Mouse (Mus musculus) MEL (cell line): ENCODE data around the gene Tspan17. TPM values are rescaled to one million over a fixed set of nuclear protein-coding genes. Genes with fewer than 3 reads are reported as not detected.

Experiments used
- DNase-seq: peaks from one replicate; pipeline ENCODE4 v3.0.0; 2011; ENCODE audit warnings: low read depth, low spot score
- H3K27ac ChIP-seq: 2 replicates; pipeline ENCODE4 v1.5.1; 2012; ENCODE audit warnings: low read depth, mild to moderate bottlenecking, control low read depth, low read length, moderate library complexity; ENCODE audit not compliant: control insufficient read depth
- H3K27me3 ChIP-seq, 2 experiments: fragments of 150-350 bp in 1 of 2; sonication (generic) in 1 of 2; 2 replicates each; pipeline ENCODE4 v1.6.1; 2012; ENCODE audit warnings: low read length in 2 of 2, mild to moderate bottlenecking in 2 of 2, improper control_type of control experiment in 1 of 2, moderate library complexity in 1 of 2; ENCODE audit not compliant: insufficient read depth in 2 of 2, control insufficient read depth in 1 of 2
- H3K36me3 ChIP-seq, 2 experiments: 2 replicates each; pipeline ENCODE4 v1.6.1; 2012 to 2014; ENCODE audit warnings: low read length in 2 of 2, improper control_type of control experiment in 1 of 2, inconsistent platforms in 1 of 2, mild to moderate bottlenecking in 1 of 2; ENCODE audit not compliant: insufficient read depth in 2 of 2, control insufficient read depth in 1 of 2
- H3K4me1 ChIP-seq, 2 experiments: fragments of 150-350 bp in 1 of 2; sonication (generic) in 1 of 2; 2 replicates each; pipeline ENCODE4 v1.6.1; 2012; ENCODE audit warnings: low read length in 2 of 2, improper control_type of control experiment in 1 of 2, mild to moderate bottlenecking in 1 of 2; ENCODE audit not compliant: insufficient read depth in 2 of 2, control insufficient read depth in 1 of 2
- H3K4me3 ChIP-seq, 2 experiments: fragments of 150-350 bp in 1 of 2; sonication (generic) in 1 of 2; 2 replicates each; pipeline ENCODE4 v1.5.1; 2012; ENCODE audit warnings: low read depth in 2 of 2, low read length in 2 of 2, mild to moderate bottlenecking in 2 of 2, moderate library complexity in 2 of 2, control low read depth in 1 of 2, improper control_type of control experiment in 1 of 2; ENCODE audit not compliant: control insufficient read depth in 1 of 2, insufficient read depth in 1 of 2
- H3K79me2 ChIP-seq: 2 replicates; pipeline ENCODE4 v1.6.1; 2012; ENCODE audit warnings: mild to moderate bottlenecking, low read length, moderate library complexity; ENCODE audit not compliant: control insufficient read depth, poor library complexity, insufficient read depth
- H3K9ac ChIP-seq: 2 replicates; pipeline ENCODE4 v1.6.1; 2012; ENCODE audit warnings: low read depth, mild to moderate bottlenecking, control low read depth, low read length, moderate library complexity; ENCODE audit not compliant: control insufficient read depth, poor library complexity, severe bottlenecking
- H3K9me3 ChIP-seq: fragments of 150-350 bp; sonication (generic); replicated peaks from 2 replicates; pipeline ENCODE4 v1.6.1; 2012; ENCODE audit warnings: mild to moderate bottlenecking, low read length, improper control_type of control experiment, moderate library complexity; ENCODE audit not compliant: insufficient read depth
- CHD2 ChIP-seq: IDR thresholded peaks from 2 replicates; pipeline ENCODE4 v1.6.1; 2011; ENCODE audit warnings: low read length, improper control_type of control experiment
- CTCF ChIP-seq, 3 experiments: IDR thresholded peaks in 2 of 3; conservative IDR thresholded peaks in 1 of 3; 2 replicates each; pipeline ENCODE4 v1.5.1; 2011 to 2012; ENCODE audit warnings: low read length in 3 of 3, low read depth in 2 of 3, mild to moderate bottlenecking in 2 of 3, improper control_type of control experiment in 1 of 3, inconsistent platforms in 1 of 3, mixed read lengths in 1 of 3, moderate library complexity in 1 of 3; ENCODE audit not compliant: control insufficient read depth in 1 of 3, insufficient read depth in 1 of 3, poor library complexity in 1 of 3, severe bottlenecking in 1 of 3
- E2F4 ChIP-seq: IDR thresholded peaks from 2 replicates; pipeline ENCODE4 v1.6.1; 2011; ENCODE audit warnings: low read depth, low read length, improper control_type of control experiment, borderline replicate concordance
- EP300 ChIP-seq, 2 experiments: IDR thresholded peaks; 2 replicates each; pipeline ENCODE4 v1.6.1; 2011; ENCODE audit warnings: improper control_type of control experiment in 2 of 2, low read length in 2 of 2, low read depth in 1 of 2, mild to moderate bottlenecking in 1 of 2
- ETS1 ChIP-seq: IDR thresholded peaks from 2 replicates; pipeline ENCODE4 v1.6.1; 2012; ENCODE audit warnings: low read depth, mild to moderate bottlenecking, inconsistent platforms, low read length, improper control_type of control experiment, moderate library complexity
- GATA1 ChIP-seq: IDR thresholded peaks from 2 replicates; pipeline ENCODE4 v1.6.1; 2011; ENCODE audit warnings: low read depth, low read length, improper control_type of control experiment
- JUND ChIP-seq: IDR thresholded peaks from 2 replicates; pipeline ENCODE4 v1.6.1; 2011; ENCODE audit warnings: low read depth, mild to moderate bottlenecking, improper control_type of control experiment, low read length
- KAT2A ChIP-seq: conservative IDR thresholded peaks from 2 replicates; pipeline ENCODE4 v1.6.1; 2012; ENCODE audit warnings: low read depth, low read length, improper control_type of control experiment, inconsistent platforms
- MAFK ChIP-seq: IDR thresholded peaks from 2 replicates; pipeline ENCODE4 v1.6.1; 2011; ENCODE audit warnings: low read depth, mild to moderate bottlenecking, low read length, improper control_type of control experiment, borderline replicate concordance
- MAX ChIP-seq: IDR thresholded peaks from 2 replicates; pipeline ENCODE4 v1.6.1; 2011; ENCODE audit warnings: low read length, improper control_type of control experiment
- MXI1 ChIP-seq: IDR thresholded peaks from 2 replicates; pipeline ENCODE4 v1.6.1; 2011; ENCODE audit warnings: mild to moderate bottlenecking, low read depth, low read length, improper control_type of control experiment
- MYB ChIP-seq: IDR thresholded peaks from 2 replicates; pipeline ENCODE4 v1.6.1; 2011; ENCODE audit warnings: mild to moderate bottlenecking, low read depth, low read length, improper control_type of control experiment
- MYC ChIP-seq: IDR thresholded peaks from 2 replicates; pipeline ENCODE4 v1.6.1; 2011; ENCODE audit warnings: low read depth, mild to moderate bottlenecking, low read length, improper control_type of control experiment, moderate library complexity
- NELFE ChIP-seq: IDR thresholded peaks from 2 replicates; pipeline ENCODE4 v1.6.1; 2011; ENCODE audit warnings: low read depth, low read length, improper control_type of control experiment
- POLR2A ChIP-seq, 2 experiments: IDR thresholded peaks; 2 replicates each; pipeline ENCODE4 v1.6.1; 2011 to 2012; ENCODE audit warnings: low read length in 2 of 2, mild to moderate bottlenecking in 2 of 2, control low read depth in 1 of 2, improper control_type of control experiment in 1 of 2, low read depth in 1 of 2, moderate library complexity in 1 of 2; ENCODE audit not compliant: control insufficient read depth in 1 of 2, insufficient read depth in 1 of 2, poor library complexity in 1 of 2
- RAD21 ChIP-seq: IDR thresholded peaks from 2 replicates; pipeline ENCODE4 v1.6.1; 2011; ENCODE audit warnings: mild to moderate bottlenecking, low read depth, low read length, improper control_type of control experiment
- SIN3A ChIP-seq: IDR thresholded peaks from 2 replicates; pipeline ENCODE4 v1.6.1; 2012; ENCODE audit warnings: low read length, improper control_type of control experiment, inconsistent platforms
- SMC3 ChIP-seq: IDR thresholded peaks from 2 replicates; pipeline ENCODE4 v1.6.1; 2011; ENCODE audit warnings: low read depth, low read length, improper control_type of control experiment
- TBP ChIP-seq: IDR thresholded peaks from 2 replicates; pipeline ENCODE4 v1.8.0; 2011; ENCODE audit warnings: low read depth, low read length, improper control_type of control experiment
- TCF12 ChIP-seq: IDR thresholded peaks from 2 replicates; pipeline ENCODE4 v1.6.1; 2014; ENCODE audit warnings: low read depth, mild to moderate bottlenecking, inconsistent platforms, low read length, improper control_type of control experiment, moderate library complexity
- UBTF ChIP-seq: IDR thresholded peaks from 2 replicates; pipeline ENCODE4 v1.6.1; 2012; ENCODE audit warnings: low read depth, mild to moderate bottlenecking, inconsistent platforms, low read length, improper control_type of control experiment, moderate library complexity, borderline replicate concordance; ENCODE audit not compliant: insufficient read depth
- USF1 ChIP-seq: IDR thresholded peaks from 2 replicates; pipeline ENCODE4 v1.6.1; 2014; ENCODE audit warnings: low read depth, mild to moderate bottlenecking, inconsistent platforms, low read length, improper control_type of control experiment, moderate library complexity
- USF2 ChIP-seq, 2 experiments: IDR thresholded peaks; 2 replicates each; pipeline ENCODE4 v1.6.1; 2011 to 2012; ENCODE audit warnings: improper control_type of control experiment in 2 of 2, low read length in 2 of 2, borderline replicate concordance in 1 of 2, inconsistent platforms in 1 of 2, low read depth in 1 of 2, mild to moderate bottlenecking in 1 of 2; ENCODE audit not compliant: insufficient read depth in 1 of 2
- ZC3H11A ChIP-seq: IDR thresholded peaks from 2 replicates; pipeline ENCODE4 v1.6.1; 2012; ENCODE audit warnings: low read depth, mild to moderate bottlenecking, inconsistent platforms, low read length, improper control_type of control experiment
- ZKSCAN1 ChIP-seq: IDR thresholded peaks from 2 replicates; pipeline ENCODE4 v1.6.1; 2012; ENCODE audit warnings: low read depth, mild to moderate bottlenecking, inconsistent platforms, low read length, improper control_type of control experiment, moderate library complexity
- polyA plus RNA-seq, 2 experiments: library from polyadenylated mRNA; stranded (reverse) in 1 of 2; unstranded in 1 of 2; fragments of >175 nt in 1 of 2; fragments of >200 nt in 1 of 2; gene quantifications; 2 replicates each; pipeline versions ENCODE4 v1.2.1 to v1.2.4; 2012; ENCODE audit warnings: low replicate concordance in 2 of 2, low read depth in 1 of 2; ENCODE audit not compliant: insufficient read length in 2 of 2, insufficient read depth in 1 of 2, missing spikeins in 1 of 2
- total RNA-seq: library from RNA; depleted of rRNA; stranded (reverse); fragments of 300-350 nt; gene quantifications from 2 replicates; pipeline ENCODE4 v1.2.3, GENCODE M21; 2012

Gene Tspan17
- total and polyA plus RNA-seq, 3 experiments, result 4.1 to 23.0 TPM; not detected in 1

- Histone ChIP-seq H3K9ac (peak overlapping the region; percentile 22; the same call in 1 of the 2 replicates), H3K36me3 (no peaks in the 10 kb centered on the region), H3K27me3 (no peaks in the 10 kb centered on the region), H3K79me2 (no peaks in the 10 kb centered on the region), H3K4me3 (peak overlapping the region; percentile 27 to 31; a peak in 3 of 4 replicates), H3K27ac (no peak overlapping the region), H3K4me1 (peaks cover 2 to 15% of the 10 kb centered on the region in 2 experiments; a peak in 3 of 4 replicates), H3K9me3 (no peaks in the 10 kb centered on the region)
- DNase-seq, result peak; percentile 55
- TF ChIP-seq NELFE (no peak), MXI1 (peak; percentile 32; the same call in 1 of the 2 replicates), MAX (peak; percentile 52), SIN3A (no peak)
Observed at GRCm38 (mm10) chr13:54797861-54798643, 8.9 kb downstream of the Tspan17 start.

- peak; percentile 60 for DNase-seq
- Histone ChIP-seq H3K9ac (no peak overlapping the region), H3K9me3 (no peaks in the 10 kb centered on the region), H3K36me3 (no peaks in the 10 kb centered on the region), H3K4me3 (peak overlapping the region; percentile 27; a peak in 2 of 4 replicates), H3K4me1 (peaks cover 2 to 15% of the 10 kb centered on the region in 2 experiments; a peak in 3 of 4 replicates), H3K27ac (no peak overlapping the region), H3K27me3 (no peaks in the 10 kb centered on the region), H3K79me2 (no peaks in the 10 kb centered on the region)
- TF ChIP-seq MXI1 (0 out of 2 replicates have a peak, but pooled peaks have one; percentile 11), GATA1 (peak; percentile 18; the same call in 1 of the 2 replicates), RAD21 (no peak), EP300 (IDR thresholded peaks at IDR 0.05; ENCODE audit: low read depth in 1 of 2, low read length in 2 of 2) (peak in 1 of 2 experiments; percentile 52; a peak in 2 of 4 replicates), TCF12 (peak; percentile 21; the same call in 1 of the 2 replicates)
Observed at GRCm38 (mm10) chr13:54798740-54799139, 9.6 kb downstream of the Tspan17 start.

- H3K4me1 ChIP-seq, result peaks cover 2 to 15% of the 10 kb centered on the region in 2 experiments; a peak in 3 of 4 replicates
- H3K79me2 ChIP-seq, result no peaks in the 10 kb centered on the region
- H3K27ac ChIP-seq, result no peak overlapping the region
- no peaks in the 10 kb centered on the region for H3K36me3 ChIP-seq
- no peak overlapping the region for H3K9ac ChIP-seq
- DNase-seq, result peak; percentile 85
- H3K9me3 ChIP-seq, result no peaks in the 10 kb centered on the region
- H3K4me3 ChIP-seq, result peak overlapping the region; percentile 28 to 41
- no peaks in the 10 kb centered on the region for H3K27me3 ChIP-seq
- no peak for TF ChIP-seq E2F4
- TF ChIP-seq ZKSCAN1, result no peak
- no peak for TF ChIP-seq USF1
- TF ChIP-seq GATA1, result no peak
- no peak for TF ChIP-seq MAFK
- no peak for TF ChIP-seq TBP
- peak; percentile 85 for TF ChIP-seq SMC3
- TF ChIP-seq ETS1, result no peak
- 0 out of 2 replicates have a peak, but pooled peaks have one; percentile 23 for TF ChIP-seq MYC
- no peak for TF ChIP-seq MYB
- no peak for TF ChIP-seq MXI1
- TF ChIP-seq USF2 (IDR thresholded peaks at IDR 0.05; ENCODE audit: borderline replicate concordance in 1 of 2, insufficient read depth in 1 of 2, low read depth in 1 of 2, low read length in 2 of 2), result no peak
- TF ChIP-seq NELFE, result no peak
- TF ChIP-seq CTCF (IDR thresholded peaks at IDR 0.05 in 2 of 3, conservative IDR thresholded peaks at IDR 0.05 in 1 of 3; ENCODE audit: control insufficient read depth in 1 of 3, insufficient read depth in 1 of 3, low read depth in 2 of 3, low read length in 3 of 3, poor library complexity in 1 of 3, severe bottlenecking in 1 of 3), result peak; percentile 91 to 96 (median 95)
- no peak for TF ChIP-seq JUND
- TF ChIP-seq ZC3H11A, result peak; percentile 73
- TF ChIP-seq UBTF, result no peak
- TF ChIP-seq KAT2A, result no peak
- no peak for TF ChIP-seq CHD2
- TF ChIP-seq POLR2A (IDR thresholded peaks at IDR 0.05; ENCODE audit: control insufficient read depth in 1 of 2, insufficient read depth in 1 of 2, low read depth in 1 of 2, low read length in 2 of 2, poor library complexity in 1 of 2), result no peak
Observed at GRCm38 (mm10) chr13:54799701-54800100, 10.5 kb downstream of the Tspan17 start.
